Mouse (Mus musculus): ENCODE measurements around the gene Tarbp2.

Tarbp2 gene

GRCm38 (mm10) chr15:102519211-102520141 is 1.5 kb downstream of the Tarbp2 start:
- in situ Hi-C loops (cut with MboI, MseI), result loop anchor here in 1 of 2 experiments (25.0 kb wide), 1 partner anchor 718 kb away; the partner anchor contains the start of genes Cbx5 and Hnrnpa1

GRCm38 (mm10) chr15:102520416-102520815 is 2.4 kb downstream of the Tarbp2 start:
- in situ Hi-C loops (cut with MboI, MseI), result loop anchor here in 1 of 2 experiments (25.0 kb wide), 1 partner anchor 717 kb away; the partner anchor contains the start of genes Cbx5 and Hnrnpa1

GRCm38 (mm10) chr15:102521480-102521879 is 3.5 kb downstream of the Tarbp2 start:
- in situ Hi-C loops (cut with MboI, MseI), result loop anchor here in 1 of 2 experiments (25.0 kb wide), 1 partner anchor 716 kb away; the partner anchor contains the start of genes Cbx5 and Hnrnpa1

DNA sequence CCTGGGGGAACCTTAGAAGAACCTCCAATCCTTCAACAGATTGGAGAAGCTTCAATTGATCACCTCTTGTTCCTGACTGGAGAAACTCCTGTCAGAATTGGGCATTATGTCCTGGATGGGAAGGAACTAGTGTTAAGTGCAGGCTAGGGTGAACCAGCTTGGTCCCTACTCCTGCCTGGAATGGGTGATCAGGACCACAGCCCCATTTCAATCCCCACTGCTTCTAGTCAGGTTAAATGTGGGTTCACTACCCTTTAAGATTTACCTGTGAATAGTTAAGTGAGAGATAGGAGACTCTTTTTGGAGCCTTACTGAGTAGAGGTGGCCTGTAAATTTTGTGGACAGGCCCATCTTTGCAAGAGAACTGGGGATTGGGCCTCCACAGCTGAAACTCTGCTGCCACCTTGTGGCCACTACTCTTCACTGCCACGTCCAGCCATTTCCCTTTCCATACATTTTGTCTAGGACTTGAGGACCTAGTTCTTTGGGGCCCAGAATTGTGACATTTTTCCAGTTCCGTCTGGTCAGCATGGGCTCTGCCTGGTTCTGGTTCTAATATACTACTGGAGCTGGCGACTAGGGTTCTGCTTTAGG is 7.0 kb downstream of the Tarbp2 start, which contains the start of gene Npff:
Gene Npff, minus strand, starts transcription at position 51 of the 594 bp plus-strand sequence.
- in situ Hi-C loops (cut with MboI, MseI), result loop anchor here in 1 of 2 experiments (25.0 kb wide), 1 partner anchor 712 kb away; the partner anchor contains the start of genes Cbx5 and Hnrnpa1

GRCm38 (mm10) chr15:102526111-102527002 is 8.4 kb downstream of the Tarbp2 start:
- in situ Hi-C loops (cut with MboI, MseI), result no loop called here

- in situ Hi-C loops (cut with MboI, MseI), result no loop called here
Observed at GRCm38 (mm10) chr15:102527936-102528335, 9.9 kb downstream of the Tarbp2 start.

DNA sequence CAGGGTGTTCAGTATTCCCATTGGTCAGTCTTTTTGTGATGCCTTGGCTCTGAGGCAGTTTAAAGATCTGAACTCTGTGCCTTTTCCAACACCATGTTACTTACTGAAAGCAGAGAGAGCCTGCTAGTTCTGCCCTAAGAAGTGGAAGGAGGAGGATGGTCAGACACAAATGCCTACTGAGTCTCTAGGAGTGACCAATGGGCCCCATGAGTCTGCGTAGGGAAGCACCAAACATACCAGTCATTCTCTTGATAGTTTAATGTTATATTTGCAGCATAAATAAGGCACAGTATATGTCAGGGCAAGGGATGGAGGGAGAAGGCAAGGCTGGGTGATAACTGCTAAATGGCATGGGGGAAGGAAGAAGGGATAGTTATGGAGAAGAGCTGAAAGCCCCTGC is 10.4 kb downstream of the Tarbp2 start:
- in situ Hi-C loops (cut with MboI, MseI), result no loop called here

- in situ Hi-C loops (cut with MboI, MseI), result no loop called here
Observed at GRCm38 (mm10) chr15:102530566-102530965, 12.6 kb downstream of the Tarbp2 start.

- in situ Hi-C loops (cut with MboI, MseI), result no loop called here
Observed at GRCm38 (mm10) chr15:102531586-102531985, 13.6 kb downstream of the Tarbp2 start.

DNA sequence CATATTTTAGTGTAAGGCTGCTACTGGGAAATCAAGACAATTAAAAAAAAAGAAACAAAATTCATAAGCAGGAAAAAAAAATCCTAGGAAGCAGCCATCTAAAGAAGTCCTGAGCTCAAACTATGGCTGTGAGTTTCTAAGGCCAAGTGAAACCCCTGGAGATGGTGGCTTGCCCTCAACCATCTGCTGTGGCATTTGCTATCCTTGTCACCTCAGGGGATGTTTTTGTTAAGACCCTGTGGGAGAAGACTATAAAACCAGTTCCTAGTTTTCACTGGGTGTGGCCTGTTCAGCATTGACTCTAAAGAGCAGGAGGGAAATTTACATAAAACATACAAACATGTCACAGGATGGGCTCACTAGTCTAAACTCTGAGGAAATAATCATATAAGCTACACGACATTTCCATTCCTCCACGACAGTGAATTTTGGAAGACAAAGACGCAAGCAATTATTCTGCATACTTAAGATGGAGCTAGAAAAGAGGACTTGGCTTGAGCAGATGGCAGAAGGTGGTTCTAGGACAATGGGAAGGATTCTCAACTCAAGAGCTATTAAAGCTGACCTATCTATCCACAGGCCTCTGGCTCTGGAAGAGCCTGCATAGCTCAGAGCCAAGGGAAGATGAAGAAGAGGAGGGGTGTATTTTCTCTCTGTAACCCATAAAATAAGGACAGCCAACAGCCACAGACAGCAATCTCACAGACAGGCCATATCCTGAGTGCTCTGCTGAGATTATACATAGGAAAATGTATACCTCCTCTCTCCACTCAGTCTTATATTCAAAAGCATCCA is 14.3 kb downstream of the Tarbp2 start:
- in situ Hi-C loops (cut with MboI, MseI), result no loop called here

GRCm38 (mm10) chr15:102533926-102534325 is 15.9 kb downstream of the Tarbp2 start:
- in situ Hi-C loops (cut with MboI, MseI), result no loop called here

DNA sequence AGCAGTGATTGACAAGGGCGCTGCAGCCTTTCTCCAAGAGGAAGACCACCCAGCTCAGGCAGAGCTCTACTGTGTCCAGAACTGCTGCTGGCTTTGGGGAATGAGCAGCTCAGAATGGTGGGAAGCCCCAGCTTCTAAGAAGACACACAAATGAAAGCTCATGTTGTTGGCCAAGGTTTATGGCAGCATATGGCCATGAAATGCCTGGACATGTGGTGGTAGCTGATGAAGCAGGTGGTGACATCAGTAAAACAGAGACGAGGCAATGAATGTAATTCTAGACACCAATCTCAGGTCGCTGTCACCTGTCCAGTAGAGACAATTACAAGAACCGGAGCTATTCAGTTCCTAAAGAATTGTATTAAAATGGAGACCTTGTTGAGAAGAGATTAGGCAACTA is 26.8 kb downstream of the Tarbp2 start:
- in situ Hi-C loops (cut with MboI, MseI), result no loop called here

DNA sequence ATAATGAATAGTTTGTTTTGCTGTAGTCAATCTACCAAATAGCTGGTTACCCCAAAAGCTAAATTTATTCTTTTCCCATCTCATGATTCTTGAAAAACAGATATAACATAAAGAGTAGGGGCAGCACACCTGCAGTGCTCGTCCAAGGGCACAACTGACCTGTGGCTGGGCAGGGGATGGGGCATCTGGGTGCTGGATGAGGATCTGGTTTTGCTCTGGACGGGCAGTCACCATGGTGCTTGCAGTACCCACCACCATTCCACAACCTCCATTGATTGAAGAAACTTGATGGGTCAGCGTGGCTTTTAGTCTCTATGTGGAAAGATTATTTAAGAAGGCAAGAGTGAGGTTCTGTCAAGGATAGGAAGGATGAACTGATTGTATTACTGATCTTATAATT is 28.3 kb downstream of the Tarbp2 start:
- in situ Hi-C loops (cut with MboI, MseI), result no loop called here

DNA sequence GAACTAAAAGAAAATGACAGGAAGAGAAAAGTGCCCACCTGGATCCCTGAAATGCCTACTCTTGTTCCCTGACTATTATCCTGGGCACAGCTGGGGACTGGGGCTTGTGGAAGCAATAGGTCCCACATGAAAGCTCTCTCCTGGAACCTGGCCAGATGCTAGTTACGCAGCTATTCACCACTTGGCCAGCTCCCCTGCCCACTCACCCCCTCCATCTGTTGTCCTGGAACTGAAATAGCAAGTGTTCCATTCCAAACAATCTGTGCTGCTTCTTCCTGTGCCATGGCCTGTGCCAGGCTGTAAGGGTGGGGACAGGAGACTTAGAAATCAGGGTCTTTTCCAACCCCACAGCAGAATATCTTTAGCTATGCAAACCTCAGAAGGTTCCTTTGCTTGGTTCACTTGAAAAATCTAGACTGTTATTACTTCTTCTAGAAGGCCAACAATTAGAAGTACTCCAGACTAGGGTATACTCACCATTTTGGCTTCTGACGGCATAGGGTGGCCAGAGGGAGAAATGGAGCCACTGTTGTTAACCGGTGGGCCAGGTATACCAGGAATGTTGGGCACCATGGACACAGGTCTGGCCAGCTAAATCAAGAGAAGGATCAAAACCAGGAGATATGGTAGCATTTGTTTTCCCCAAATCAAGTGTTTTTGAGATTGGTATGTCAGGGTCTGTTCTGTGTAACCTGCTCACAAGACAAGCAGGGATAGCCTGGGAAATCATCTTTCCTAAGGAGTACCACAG is 28.9 kb downstream of the Tarbp2 start:
- in situ Hi-C loops (cut with MboI, MseI), result no loop called here

- in situ Hi-C loops (cut with MboI, MseI), result no loop called here
Observed at GRCm38 (mm10) chr15:102547478-102547877, 29.5 kb downstream of the Tarbp2 start.

DNA sequence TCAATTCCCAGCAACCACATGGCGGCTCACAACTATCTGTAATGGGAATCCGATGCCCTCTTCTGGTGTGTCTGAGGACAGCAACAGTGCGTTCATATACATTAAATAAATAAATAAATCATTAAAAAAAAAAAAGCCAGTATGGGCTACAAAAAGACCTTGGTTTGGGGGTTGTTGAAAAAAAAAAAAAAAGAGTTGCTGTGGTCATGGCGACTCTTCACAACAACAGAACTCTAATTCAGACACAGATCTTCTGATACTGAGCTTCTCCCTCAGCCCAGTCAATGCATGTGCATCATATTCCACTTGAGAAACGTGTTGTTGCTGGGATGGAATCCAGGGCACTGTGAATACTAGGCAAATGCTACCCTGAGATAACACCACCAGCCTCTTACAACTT is 34.6 kb downstream of the Tarbp2 start:
- in situ Hi-C loops (cut with MboI, MseI), result no loop called here

DNA sequence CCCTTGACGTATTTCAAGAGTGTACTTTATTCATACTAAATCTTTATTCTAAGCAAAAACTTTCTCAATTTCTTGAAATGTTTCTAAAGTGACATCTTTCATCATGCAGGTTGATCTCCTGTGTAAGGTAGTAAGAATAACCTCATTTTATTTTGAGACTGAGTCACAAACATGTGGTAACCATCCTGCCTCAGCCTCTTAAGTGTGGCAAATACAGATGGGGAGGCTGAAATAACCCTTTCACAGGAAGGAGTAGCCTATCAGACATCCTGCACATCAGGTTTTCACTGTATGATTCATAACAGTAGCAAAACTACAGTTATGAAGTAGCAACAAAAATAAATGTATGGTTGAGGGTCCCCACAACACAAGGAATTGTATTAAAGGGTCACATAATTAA is 37.6 kb downstream of the Tarbp2 start:
- in situ Hi-C loops (cut with MboI, MseI), result no loop called here

DNA sequence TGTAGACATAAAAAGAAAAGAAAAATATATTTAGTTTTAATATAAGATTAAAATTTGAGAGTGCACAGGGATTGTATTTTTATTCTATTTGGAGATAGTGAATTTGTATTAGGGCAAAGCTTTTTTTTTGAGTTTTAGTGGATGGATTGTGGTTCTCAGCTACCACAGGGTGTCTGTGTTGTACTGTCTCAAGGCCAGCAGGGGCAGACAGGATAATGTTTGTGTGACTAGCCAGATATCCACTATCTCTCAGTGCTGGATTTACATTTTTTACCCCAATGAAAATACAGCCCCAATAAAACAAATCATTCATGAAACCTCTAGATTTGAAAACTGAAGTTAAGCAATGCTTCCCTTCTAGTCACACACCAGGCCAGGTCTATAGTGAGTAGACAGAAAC is 39.6 kb downstream of the Tarbp2 start:
- in situ Hi-C loops (cut with MboI, MseI), result no loop called here

DNA sequence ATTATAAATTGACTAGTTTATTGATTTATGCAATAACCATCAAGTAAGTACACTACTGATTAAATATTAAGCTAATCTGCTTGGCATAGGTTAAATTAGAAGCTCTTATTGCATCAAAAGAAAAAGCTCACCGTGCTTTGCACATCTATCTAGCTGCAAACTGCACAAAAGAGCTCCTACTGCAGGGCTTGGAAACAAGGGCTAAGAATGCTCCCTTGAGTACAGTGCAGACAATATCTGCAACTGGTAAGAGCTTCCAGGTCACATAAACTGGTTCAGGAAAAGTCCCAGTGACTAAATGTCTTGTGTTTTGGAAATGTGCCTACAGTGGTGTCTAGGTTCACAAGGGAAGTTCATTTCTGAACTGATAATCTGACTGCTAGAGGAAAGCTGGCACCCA is 44.5 kb downstream of the Tarbp2 start:
- in situ Hi-C loops (cut with MboI, MseI), result no loop called here

GRCm38 (mm10) chr15:102563061-102563460 is 45.1 kb downstream of the Tarbp2 start:
- in situ Hi-C loops (cut with MboI, MseI), result no loop called here

All from T-helper 17 cell (primary cell).